ENCODE assay signal across 26 mouse cellular contexts in the genomic region with DNA sequence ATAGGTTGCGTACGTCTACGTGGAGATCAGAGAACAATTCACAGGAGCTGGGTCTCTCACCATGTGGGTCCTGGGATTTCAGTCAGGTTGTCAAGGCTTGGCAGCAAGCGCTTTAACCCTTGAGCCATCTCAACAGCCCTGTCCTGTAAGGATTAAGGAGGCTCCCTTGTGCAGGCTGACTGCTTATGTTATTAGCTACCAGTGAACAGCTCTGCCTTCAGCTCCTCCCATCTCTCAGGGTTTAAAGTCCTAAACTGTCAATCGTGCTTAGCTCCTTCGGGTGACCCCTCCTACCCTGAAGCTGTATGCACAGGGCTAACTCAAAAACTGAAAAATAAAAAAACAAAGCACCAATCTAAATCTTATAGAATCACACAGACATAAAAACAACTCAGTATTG. TPM values are rescaled to one million over a fixed set of nuclear protein-coding genes. Genes with fewer than 3 reads are reported as not detected.
DNase-seq lines count a peak whose midpoint lies in the region; ATAC-seq lines count a peak whose summit lies in the region.
"Had no signal": no experiment of that assay in that cellular context is flagged by ENCODE, and none has a peak within 500 bp of the region (broad histone marks: within the 10 kb centered on the region; RNA-seq: fewer than 3 reads in every experiment).

No protein-coding gene starts in this region.

- peak; percentile 47 for DNase-seq in kidney, adult 9 months
- DNase-seq in retina, adult 2 months (ENCODE audit: low read depth, low spot score): peak; percentile 74
- DNase-seq: adrenal gland, adult 2 months; cerebellum, adult 2 months; cerebellum, postnatal 14 days; forebrain, postnatal 0 days; gastrocnemius, postnatal 10 days; heart, postnatal 10 days; liver; lung, adult 2 months; lung, postnatal 10 days; right cerebral cortex, postnatal 14 days had no signal

- ATAC-seq in kidney, embryonic 14.5 days (ENCODE audit: low FRiP score, low TSS enrichment): no peak
- peak; percentile 90 for ATAC-seq in intestine, embryonic 16.5 days
- peak; percentile 58; the same call in 1 of the 2 replicates for ATAC-seq in stomach, embryonic 15.5 days (ENCODE audit: insufficient read depth, low FRiP score, low read depth)
- no peak for ATAC-seq in frontal cortex, adult (ENCODE audit: low TSS enrichment)
- no peak for ATAC-seq in neural tube, embryonic 15.5 days (ENCODE audit: low FRiP score)
- ATAC-seq: CD4-positive, CD25-positive, alpha-beta regulatory T cell, adult 4 months; forebrain, postnatal 0 days; midbrain, embryonic 15.5 days had no signal

- peaks cover 12% of the 10 kb centered on the region for H3K4me1 ChIP-seq in kidney, embryonic 14.5 days (ENCODE audit: control insufficient read depth, insufficient read depth, low read length)
- peaks cover 12% of the 10 kb centered on the region; the same call in 1 of the 2 replicates for H3K4me1 ChIP-seq in intestine, embryonic 16.5 days (ENCODE audit: control insufficient read depth, insufficient read depth, low read length)
- peaks cover 9% of the 10 kb centered on the region; the same call in 1 of the 2 replicates for H3K4me1 ChIP-seq in stomach, embryonic 15.5 days
- peaks cover 6% of the 10 kb centered on the region; the same call in 1 of the 2 replicates for H3K4me1 ChIP-seq in neural tube, embryonic 15.5 days
- H3K4me1 ChIP-seq: forebrain, embryonic 12.5 days; midbrain, embryonic 15.5 days had no signal

- no peak overlapping the region for H3K9ac ChIP-seq in kidney, embryonic 14.5 days (ENCODE audit: low read depth, low read length)
- no peak overlapping the region for H3K9ac ChIP-seq in intestine, embryonic 16.5 days (ENCODE audit: low read depth, low read length)
- H3K9ac ChIP-seq in stomach, embryonic 15.5 days: no peak overlapping the region
- H3K9ac ChIP-seq in neural tube, embryonic 15.5 days (replicated peaks): no peak overlapping the region
- H3K9ac ChIP-seq: embryonic facial prominence, embryonic 15.5 days; forebrain, embryonic 12.5 days; forebrain, postnatal 0 days; heart, embryonic 13.5 days; hindbrain, embryonic 14.5 days; liver, embryonic 14.5 days; midbrain, embryonic 15.5 days had no signal

- H3K36me3 ChIP-seq in kidney, embryonic 14.5 days (ENCODE audit: control insufficient read depth, insufficient read depth, low read length): no peaks in the 10 kb centered on the region
- H3K36me3 ChIP-seq in intestine, embryonic 16.5 days (ENCODE audit: control insufficient read depth, insufficient read depth, low read length): no peaks in the 10 kb centered on the region
- no peaks in the 10 kb centered on the region for H3K36me3 ChIP-seq in stomach, embryonic 15.5 days
- no peaks in the 10 kb centered on the region for H3K36me3 ChIP-seq in neural tube, embryonic 15.5 days
- H3K36me3 ChIP-seq: embryonic facial prominence, embryonic 10.5 days; embryonic facial prominence, embryonic 15.5 days; forebrain, embryonic 12.5 days; heart, embryonic 13.5 days; midbrain, embryonic 15.5 days had no signal

- no peak overlapping the region for H3K4me2 ChIP-seq in kidney, embryonic 14.5 days (replicated peaks; ENCODE audit: low read depth, low read length)
- H3K4me2 ChIP-seq in intestine, embryonic 16.5 days (ENCODE audit: low read depth, low read length): no peak overlapping the region
- no peak overlapping the region for H3K4me2 ChIP-seq in stomach, embryonic 15.5 days
- no peak overlapping the region for H3K4me2 ChIP-seq in neural tube, embryonic 15.5 days
- H3K4me2 ChIP-seq: embryonic facial prominence, embryonic 15.5 days; forebrain, embryonic 12.5 days; heart, embryonic 13.5 days; hindbrain, embryonic 14.5 days; midbrain, embryonic 15.5 days had no signal

- 78% methylated on average over 6 of the region's 6 CpGs for WGBS in kidney, embryonic 14.5 days
- 58% methylated on average over 6 of the region's 6 CpGs for WGBS in intestine, embryonic 16.5 days
- WGBS in stomach, embryonic 15.5 days: 71% methylated on average over 6 of the region's 6 CpGs
- 91% methylated on average over 6 of the region's 6 CpGs for WGBS in neural tube, embryonic 15.5 days

- H3K27ac ChIP-seq in kidney, embryonic 14.5 days (ENCODE audit: low read depth, low read length): no peak overlapping the region
- H3K27ac ChIP-seq in intestine, embryonic 16.5 days (ENCODE audit: low read length): no peak overlapping the region
- H3K27ac ChIP-seq in stomach, embryonic 15.5 days: no peak overlapping the region
- H3K27ac ChIP-seq in neural tube, embryonic 15.5 days (replicated peaks): no peak overlapping the region
- H3K27ac ChIP-seq: embryonic facial prominence, embryonic 10.5 days; embryonic facial prominence, embryonic 15.5 days; forebrain, embryonic 12.5 days; heart, embryonic 13.5 days; hindbrain, embryonic 14.5 days; liver, embryonic 14.5 days; macrophage; midbrain, embryonic 15.5 days had no signal

- H3K4me3 ChIP-seq in kidney, embryonic 14.5 days (ENCODE audit: low read length): no peak overlapping the region
- no peak overlapping the region for H3K4me3 ChIP-seq in intestine, embryonic 16.5 days (ENCODE audit: low read length)
- no peak overlapping the region for H3K4me3 ChIP-seq in stomach, embryonic 15.5 days (replicated peaks)
- H3K4me3 ChIP-seq in neural tube, embryonic 15.5 days (replicated peaks): no peak overlapping the region
- H3K4me3 ChIP-seq: embryonic facial prominence, embryonic 10.5 days; embryonic facial prominence, embryonic 15.5 days; forebrain, embryonic 12.5 days; heart, embryonic 13.5 days; midbrain, embryonic 15.5 days had no signal

- no peaks in the 10 kb centered on the region for H3K27me3 ChIP-seq in kidney, embryonic 14.5 days (ENCODE audit: control insufficient read depth, insufficient read depth, low read length)
- no peaks in the 10 kb centered on the region for H3K27me3 ChIP-seq in intestine, embryonic 16.5 days (replicated peaks; ENCODE audit: control insufficient read depth, insufficient read depth, low read length)
- no peaks in the 10 kb centered on the region for H3K27me3 ChIP-seq in stomach, embryonic 15.5 days (replicated peaks)
- no peaks in the 10 kb centered on the region for H3K27me3 ChIP-seq in neural tube, embryonic 15.5 days (replicated peaks)
- H3K27me3 ChIP-seq: embryonic facial prominence, embryonic 15.5 days; forebrain, embryonic 12.5 days; heart, embryonic 13.5 days; midbrain, embryonic 15.5 days had no signal

- no peaks in the 10 kb centered on the region for H3K9me3 ChIP-seq in kidney, embryonic 14.5 days (ENCODE audit: control insufficient read depth, low read length)
- no peaks in the 10 kb centered on the region for H3K9me3 ChIP-seq in intestine, embryonic 16.5 days (ENCODE audit: control insufficient read depth, low read length)
- H3K9me3 ChIP-seq in stomach, embryonic 15.5 days: no peaks in the 10 kb centered on the region
- H3K9me3 ChIP-seq in neural tube, embryonic 15.5 days (replicated peaks): no peaks in the 10 kb centered on the region
- H3K9me3 ChIP-seq: embryonic facial prominence, embryonic 10.5 days; embryonic facial prominence, embryonic 15.5 days; forebrain, embryonic 12.5 days; heart, embryonic 13.5 days; midbrain, embryonic 15.5 days had no signal

RNA-seq across cellular contexts. Expression of gene Siah1a, which starts 45.8 kb away (rescaled TPM):
- 50.3 and 54.0 TPM in 2 replicates for polyA plus RNA-seq in kidney, embryonic 14.5 days (2014; fragmentation: Nextera tagmentation; extraction: Ambion mirVana)
- polyA plus RNA-seq in intestine, embryonic 16.5 days (2015; fragmentation: Nextera tagmentation; extraction: Ambion mirVana): 16.3 and 21.7 TPM in 2 replicates
- 38.3 and 40.7 TPM in 2 replicates for polyA plus RNA-seq in stomach, embryonic 15.5 days (2015; fragmentation: Nextera tagmentation; extraction: Ambion mirVana)
- 62.9 and 67.9 TPM in 2 replicates for polyA plus RNA-seq in neural tube, embryonic 15.5 days (2015; fragmentation: Nextera tagmentation; extraction: Ambion mirVana)

RNA-seq across cellular contexts. Expression of gene Gm10638, which starts 46.0 kb away (rescaled TPM):
- 5.6 and 6.7 TPM in 2 replicates for polyA plus RNA-seq in kidney, embryonic 14.5 days (2014; fragmentation: Nextera tagmentation; extraction: Ambion mirVana)
- 0.91 and 2.1 TPM in 2 replicates for polyA plus RNA-seq in intestine, embryonic 16.5 days (2015; fragmentation: Nextera tagmentation; extraction: Ambion mirVana)
- 3.6 and 3.7 TPM in 2 replicates for polyA plus RNA-seq in stomach, embryonic 15.5 days (2015; fragmentation: Nextera tagmentation; extraction: Ambion mirVana)
- polyA plus RNA-seq in neural tube, embryonic 15.5 days (2015; fragmentation: Nextera tagmentation; extraction: Ambion mirVana): 5.5 and 5.9 TPM in 2 replicates
- polyA plus RNA-seq: CD4-positive, CD25-positive, alpha-beta regulatory T cell, adult 4 months; macrophage had no signal

Comparison
In these comparisons a context has a peak if more than half of its experiments do, and no peak if none do; other contexts are left out.
1. ATAC-seq: peak in intestine, embryonic 16.5 days (single experiment) and stomach, embryonic 15.5 days (single experiment); none in kidney, embryonic 14.5 days (single experiment), frontal cortex, adult (single experiment) and neural tube, embryonic 15.5 days (single experiment).